Mouse (Mus musculus) bone marrow macrophage, adult 2 months (primary cell): ENCODE results near the gene Fam71f1. TPM values are rescaled to one million over a fixed set of nuclear protein-coding genes. Genes with fewer than 3 reads are reported as not detected.

Source experiments
- H3K27ac ChIP-seq: 2 replicates; pipeline ENCODE4 v1.5.1; 2012; ENCODE audit warnings: low read depth, low read length; ENCODE audit not compliant: insufficient read depth
- H3K4me1 ChIP-seq: 2 replicates; pipeline ENCODE4 v1.6.1; 2012; ENCODE audit warnings: low read length; ENCODE audit not compliant: control insufficient read depth, insufficient read depth
- H3K4me3 ChIP-seq: 2 replicates; pipeline ENCODE4 v1.5.1; 2012; ENCODE audit warnings: mild to moderate bottlenecking, low read length, moderate library complexity; ENCODE audit not compliant: insufficient read depth
- CTCF ChIP-seq: IDR thresholded peaks from 2 replicates; pipeline ENCODE4 v1.5.1; 2012; ENCODE audit warnings: low read depth, mild to moderate bottlenecking, low read length, moderate library complexity
- POLR2A ChIP-seq: IDR thresholded peaks from 2 replicates; pipeline ENCODE4 v1.6.1; 2012; ENCODE audit warnings: mild to moderate bottlenecking, low read depth, low read length, borderline replicate concordance
- polyA plus RNA-seq: library from polyadenylated mRNA; stranded (reverse); fragments of >200 nt; gene quantifications from 2 replicates; pipeline ENCODE4 v1.2.4, GENCODE M21; 2012; ENCODE audit not compliant: missing spikeins, insufficient read depth, insufficient read length

Fam71f1 gene
- polyA plus RNA-seq: not detected in 2 replicates

- TF ChIP-seq POLR2A (no peak), CTCF (no peak)
- no peak within 1 kb of the TSS for H3K4me3 ChIP-seq
- H3K4me1 ChIP-seq: peaks cover 30% of the 10 kb centered on the region
- H3K27ac ChIP-seq: no peak within 1 kb of the TSS
Observed at GRCm38 (mm10) chr6:29318879-29319278, at the start of gene Fam71f1. Gene Fam71f1 (plus strand): TSS chr6:29319140.

GRCm38 (mm10) chr6:29270961-29271360 lies 48.0 kb upstream of the Fam71f1 start:
- H3K4me1 ChIP-seq: peaks cover 12% of the 10 kb centered on the region
- H3K4me3 ChIP-seq: peak overlapping the region; percentile 9; the same call in 1 of the 2 replicates
- no peak overlapping the region for H3K27ac ChIP-seq
- TF ChIP-seq POLR2A (no peak), CTCF (no peak)

GRCm38 (mm10) chr6:29272312-29273072 lies 46.4 kb upstream of the Fam71f1 start, which contains the start of gene Hilpda:
Gene Hilpda (plus strand): TSS chr6:29272488.
- Histone ChIP-seq H3K27ac (peak within 1 kb of the TSS; percentile 81), H3K4me3 (peak within 1 kb of the TSS; percentile 77), H3K4me1 (peaks cover 12% of the 10 kb centered on the region)
- TF ChIP-seq CTCF (no peak), POLR2A (no peak)

GRCm38 (mm10) chr6:29276746-29277145 lies 42.2 kb upstream of the Fam71f1 start:
- Histone ChIP-seq H3K4me1 (peaks cover 6% of the 10 kb centered on the region), H3K4me3 (no peak overlapping the region), H3K27ac (no peak overlapping the region)
- TF ChIP-seq CTCF (no peak), POLR2A (no peak)

- TF ChIP-seq CTCF: 0 out of 2 replicates have a peak, but pooled peaks have one; percentile 29
- no peak for TF ChIP-seq POLR2A
- Histone ChIP-seq H3K27ac (no peak overlapping the region), H3K4me3 (no peak overlapping the region), H3K4me1 (peaks cover 5% of the 10 kb centered on the region)
Observed at GRCm38 (mm10) chr6:29278513-29279267, 40.2 kb upstream of the Fam71f1 start.

GRCm38 (mm10) chr6:29279293-29279692 lies 39.6 kb upstream of the Fam71f1 start, which contains the start of gene Fam71f2:
Gene Fam71f2 (plus strand): TSS chr6:29279593.
- peaks cover under 1% of the 10 kb centered on the region for H3K4me1 ChIP-seq
- TF ChIP-seq POLR2A (no peak), CTCF (no peak)
- no peak within 1 kb of the TSS for H3K27ac ChIP-seq
- H3K4me3 ChIP-seq: no peak within 1 kb of the TSS

- Histone ChIP-seq H3K4me1 (no peaks in the 10 kb centered on the region), H3K4me3 (no peak overlapping the region), H3K27ac (no peak overlapping the region)
- no peak for TF ChIP-seq CTCF
- no peak for TF ChIP-seq POLR2A
Observed at GRCm38 (mm10) chr6:29280671-29281070, 38.3 kb upstream of the Fam71f1 start.

- no peak overlapping the region for H3K27ac ChIP-seq
- H3K4me3 ChIP-seq: no peak overlapping the region
- H3K4me1 ChIP-seq: no peaks in the 10 kb centered on the region
- no peak for TF ChIP-seq CTCF
- TF ChIP-seq POLR2A: no peak
Observed at GRCm38 (mm10) chr6:29286870-29287269, 32.1 kb upstream of the Fam71f1 start.

GRCm38 (mm10) chr6:29287481-29287880 lies 31.5 kb upstream of the Fam71f1 start:
- TF ChIP-seq CTCF (no peak), POLR2A (no peak)
- no peak overlapping the region for H3K4me3 ChIP-seq
- H3K4me1 ChIP-seq: no peaks in the 10 kb centered on the region
- no peak overlapping the region for H3K27ac ChIP-seq

- H3K4me3 ChIP-seq: no peak overlapping the region
- TF ChIP-seq POLR2A (no peak), CTCF (no peak)
Observed at GRCm38 (mm10) chr6:29287944-29288343, 31.0 kb upstream of the Fam71f1 start.

More at GRCm38 (mm10) chr6:29287944-29288343, 31.0 kb upstream of the Fam71f1 start:
- H3K27ac ChIP-seq: no peak overlapping the region
- no peaks in the 10 kb centered on the region for H3K4me1 ChIP-seq
